Mouse (Mus musculus) lung, embryonic 14.5 days (tissue): ENCODE data around the gene Rpl18a. TPM values are rescaled to one million over a fixed set of nuclear protein-coding genes. Genes with fewer than 3 reads are reported as not detected.
A peak's percentile ranks its signal among the peaks of the same experiment; 100 is the strongest.

Experiments
- ATAC-seq: fragments of 200-750 bp; cut with Nextera tagmentation; 2 replicates; pipeline ENCODE4 v1.8.0; 2017; ENCODE audit warnings: mild to moderate bottlenecking, moderate TSS enrichment, moderate library complexity; ENCODE audit not compliant: insufficient read depth
- DNase-seq: peaks from one replicate; pipeline ENCODE4 v3.0.0-alpha.2; 2015
- H3K27ac ChIP-seq: fragments of 300-500 bp; sonication (generic); 2 replicates; pipeline ENCODE4 v1.5.1; 2014; ENCODE audit warnings: low read depth, mild to moderate bottlenecking, moderate library complexity
- H3K27me3 ChIP-seq: fragments of 300-500 bp; sonication (generic); 2 replicates; pipeline ENCODE4 v1.6.1; 2014; ENCODE audit warnings: low read length, control low read depth; ENCODE audit not compliant: insufficient read depth
- H3K36me3 ChIP-seq: fragments of 300-500 bp; sonication (generic); 2 replicates; pipeline ENCODE4 v1.6.1; 2014; ENCODE audit warnings: control low read depth; ENCODE audit not compliant: insufficient read depth
- H3K4me1 ChIP-seq: fragments of 300-500 bp; sonication (generic); 2 replicates; pipeline ENCODE4 v1.6.1; 2014; ENCODE audit warnings: antibody characterized with exemption, control low read depth; ENCODE audit not compliant: insufficient read depth
- H3K4me2 ChIP-seq: fragments of 300-500 bp; sonication (generic); 2 replicates; pipeline ENCODE4 v1.6.1; 2014; ENCODE audit warnings: mild to moderate bottlenecking
- H3K4me3 ChIP-seq: fragments of 300-500 bp; sonication (generic); 2 replicates; pipeline ENCODE4 v1.5.1; 2014; ENCODE audit warnings: low read depth, low read length
- H3K9ac ChIP-seq: fragments of 300-500 bp; sonication (generic); 2 replicates; pipeline ENCODE4 v1.6.1; 2014
- H3K9me3 ChIP-seq: fragments of 300-500 bp; sonication (generic); 2 replicates; pipeline ENCODE4 v1.6.1; 2016; ENCODE audit warnings: low read depth, low read length, control low read depth
- CTCF ChIP-seq: IDR thresholded peaks from 2 replicates; pipeline ENCODE4 v1.5.1; 2016; ENCODE audit warnings: antibody characterized with exemption, low read depth
- WGBS: fragments of 180-500 bp; shearing (Covaris S2); extraction: QIAGEN DNeasy Blood & Tissue Kit; methylation state at CpG from one replicate; pipeline ENCODE4 v1.1.7; 2014; 5-methylcytosine and 5-hydroxymethylcytosine counted together
- polyA plus RNA-seq: library from polyadenylated mRNA; unstranded; fragments of >200 nt; fragmentation: Nextera tagmentation; extraction: Ambion mirVana; gene quantifications from 2 replicates; pipeline ENCODE4 v1.2.1, GENCODE M21; 2014

Gene Rpl18a
- polyA plus RNA-seq, 1 experiment from 2014 or later, result 5,483 TPM

GRCm38 (mm10) chr8:70872643-70873363, 24.4 kb downstream of the Rpl18a start:
- 3% methylated on average over 31 of the region's 31 CpGs for WGBS
- Histone ChIP-seq H3K36me3 (peaks cover 10% of the 10 kb centered on the region; the same call in 1 of the 2 replicates), H3K9me3 (no peaks in the 10 kb centered on the region), H3K4me1 (peaks cover 5% of the 10 kb centered on the region; the same call in 1 of the 2 replicates), H3K9ac (peak overlapping the region; percentile 83), H3K4me3 (peak overlapping the region; percentile 92), H3K27ac (peak overlapping the region; percentile 88), H3K4me2 (peak overlapping the region; percentile 83), H3K27me3 (no peaks in the 10 kb centered on the region)
- no peak for TF ChIP-seq CTCF
- DNase-seq, result peak; percentile 23
- no peak for ATAC-seq

GRCm38 (mm10) chr8:70871195-70871807, 25.9 kb downstream of the Rpl18a start:
- WGBS, result 78% methylated on average over 5 of the region's 5 CpGs
- Histone ChIP-seq H3K4me3 (no peak overlapping the region), H3K4me1 (peaks cover 5% of the 10 kb centered on the region; the same call in 1 of the 2 replicates), H3K27me3 (no peaks in the 10 kb centered on the region), H3K9me3 (no peaks in the 10 kb centered on the region), H3K36me3 (peaks cover 14% of the 10 kb centered on the region; the same call in 1 of the 2 replicates), H3K4me2 (no peak overlapping the region), H3K27ac (no peak overlapping the region), H3K9ac (no peak overlapping the region)
- TF ChIP-seq CTCF, result no peak
- ATAC-seq, result no peak
- DNase-seq, result no peak

GRCm38 (mm10) chr8:70869601-70870041, 27.6 kb downstream of the Rpl18a start:
- Histone ChIP-seq H3K27me3 (peaks cover 2% of the 10 kb centered on the region; the same call in 1 of the 2 replicates), H3K36me3 (peaks cover 14% of the 10 kb centered on the region; the same call in 1 of the 2 replicates), H3K27ac (no peak overlapping the region; the same call in 1 of the 2 replicates), H3K4me1 (peaks cover 9% of the 10 kb centered on the region), H3K4me2 (0 out of 2 replicates have a peak overlapping the region, but pooled peaks have one; percentile 49), H3K9ac (no peak overlapping the region), H3K9me3 (no peaks in the 10 kb centered on the region), H3K4me3 (no peak overlapping the region)
- TF ChIP-seq CTCF, result peak; percentile 98
- DNase-seq (peak; percentile 89), ATAC-seq (no peak; the same call in 1 of the 2 replicates)
- 42% methylated on average over 16 of the region's 16 CpGs for WGBS

GRCm38 (mm10) chr8:70869199-70869571, 28.0 kb downstream of the Rpl18a start:
- DNase-seq (no peak), ATAC-seq (no peak)
- peaks cover 6% of the 10 kb centered on the region for H3K27me3 ChIP-seq
- H3K9me3 ChIP-seq, result no peaks in the 10 kb centered on the region
- no peak overlapping the region for H3K27ac ChIP-seq
- peak overlapping the region; percentile 34; the same call in 1 of the 2 replicates for H3K9ac ChIP-seq
- WGBS, result 35% methylated on average over 5 of the region's 5 CpGs
- peaks cover 13% of the 10 kb centered on the region for H3K4me1 ChIP-seq
- peaks cover 14% of the 10 kb centered on the region; the same call in 1 of the 2 replicates for H3K36me3 ChIP-seq
- no peak for TF ChIP-seq CTCF
- H3K4me2 ChIP-seq, result peak overlapping the region; percentile 49
- 0 out of 2 replicates have a peak overlapping the region, but pooled peaks have one; percentile 19 for H3K4me3 ChIP-seq

GRCm38 (mm10) chr8:70868559-70869198, 28.5 kb downstream of the Rpl18a start:
- Histone ChIP-seq H3K27me3 (peaks cover 11% of the 10 kb centered on the region), H3K27ac (no peak overlapping the region), H3K4me2 (peak overlapping the region; percentile 49), H3K4me3 (peak overlapping the region; percentile 19; the same call in 1 of the 2 replicates), H3K4me1 (peaks cover 18% of the 10 kb centered on the region), H3K9me3 (no peaks in the 10 kb centered on the region), H3K9ac (peak overlapping the region; percentile 34; the same call in 1 of the 2 replicates), H3K36me3 (peaks cover 14% of the 10 kb centered on the region; the same call in 1 of the 2 replicates)
- ATAC-seq, result no peak
- peak; percentile 69 for DNase-seq
- WGBS, result 23% methylated on average over 40 of the region's 40 CpGs
- peak; percentile 16 for TF ChIP-seq CTCF

- H3K36me3 ChIP-seq, result peaks cover 14% of the 10 kb centered on the region; the same call in 1 of the 2 replicates
- TF ChIP-seq CTCF, result no peak
- H3K27ac ChIP-seq, result 0 out of 2 replicates have a peak overlapping the region, but pooled peaks have one; percentile 72
- ATAC-seq, result no peak
- peaks cover 20% of the 10 kb centered on the region for H3K4me1 ChIP-seq
- peaks cover 32% of the 10 kb centered on the region for H3K27me3 ChIP-seq
- peak overlapping the region; percentile 55; the same call in 1 of the 2 replicates for H3K4me3 ChIP-seq
- no peak for DNase-seq
- H3K4me2 ChIP-seq, result peak overlapping the region; percentile 69; the same call in 1 of the 2 replicates
- H3K9me3 ChIP-seq, result no peaks in the 10 kb centered on the region
- H3K9ac ChIP-seq, result peak overlapping the region; percentile 50; the same call in 1 of the 2 replicates
- WGBS, result 73% methylated on average over 7 of the region's 7 CpGs
These were observed 30.6 kb downstream of the Rpl18a start for GRCm38 (mm10) chr8:70866566-70866965.
